Mouse (Mus musculus) bone marrow, adult 2 months (tissue): ENCODE results near the gene Tgds. TPM values are rescaled to one million over a fixed set of nuclear protein-coding genes. Genes with fewer than 3 reads are reported as not detected.
"Not testable (repeated sequence)": the region's sequence is repeated elsewhere in the genome, so short reads cannot be mapped to it uniquely, and the experiment has no call there.

Experiments used
- H3K27ac ChIP-seq: fragments of 200-500 bp; 2 replicates; pipeline ENCODE4 v1.5.1; 2012; ENCODE audit warnings: low read depth, mild to moderate bottlenecking, control low read depth, inconsistent platforms, low read length; ENCODE audit not compliant: control insufficient read depth, poor library complexity, insufficient read depth
- H3K4me1 ChIP-seq: fragments of 200-500 bp; 2 replicates; pipeline ENCODE4 v1.6.1; 2011; ENCODE audit warnings: low read length; ENCODE audit not compliant: control insufficient read depth, insufficient read depth
- H3K4me3 ChIP-seq: fragments of 200-500 bp; replicated peaks from 2 replicates; pipeline ENCODE3; 2011; ENCODE audit warnings: mild to moderate bottlenecking, low read depth, low read length, control low read depth; ENCODE audit not compliant: control insufficient read depth
- CTCF ChIP-seq: fragments of 200-500 bp; IDR thresholded peaks from 2 replicates; pipeline ENCODE4 v1.5.1; 2011; ENCODE audit warnings: low read length, control low read depth; ENCODE audit not compliant: control insufficient read depth, insufficient read depth
- POLR2A ChIP-seq: fragments of 200-500 bp; IDR thresholded peaks from 2 replicates; pipeline ENCODE4 v1.6.1; 2011; ENCODE audit warnings: low read depth, mild to moderate bottlenecking, control low read depth, low read length, borderline replicate concordance; ENCODE audit not compliant: control insufficient read depth
- WGBS: fragments of 180-500 bp; shearing (Covaris S2); methylation state at CpG from one replicate; pipeline ENCODE4 v1.1.7; 2018; 5-methylcytosine and 5-hydroxymethylcytosine counted together
- polyA plus RNA-seq: library from polyadenylated mRNA; stranded (reverse); fragments of >200 nt; gene quantifications from 2 replicates; pipeline ENCODE4 v1.2.4, GENCODE M21; 2011; ENCODE audit warnings: low replicate concordance; ENCODE audit not compliant: missing spikeins, insufficient read depth, insufficient read length

The Tgds gene
- polyA plus RNA-seq, 1 experiment = 6.7 TPM

- H3K4me1 ChIP-seq = no peaks in the 10 kb centered on the region
- WGBS = 87% methylated on average over 4 of the region's 4 CpGs
- TF ChIP-seq POLR2A = no peak
- no peak for TF ChIP-seq CTCF
Measured at GRCm38 (mm10) chr14:118168776-118169175, 36.2 kb upstream of the Tgds start.

GRCm38 (mm10) chr14:118162640-118163039, 30.1 kb upstream of the Tgds start:
- 89% methylated on average over 14 of the region's 14 CpGs for WGBS
- TF ChIP-seq CTCF (no peak), POLR2A (no peak)
- no peaks in the 10 kb centered on the region for H3K4me1 ChIP-seq
- H3K4me3 ChIP-seq = no peak overlapping the region
- H3K27ac ChIP-seq = no peak overlapping the region

More at GRCm38 (mm10) chr14:118168776-118169175, 36.2 kb upstream of the Tgds start:
- H3K4me3 ChIP-seq = no peak overlapping the region
- H3K27ac ChIP-seq = no peak overlapping the region

- H3K4me1 ChIP-seq = no peaks in the 10 kb centered on the region
- no peak overlapping the region for H3K27ac ChIP-seq
- no peak overlapping the region for H3K4me3 ChIP-seq
- WGBS = 74% methylated on average over 3 of the region's 3 CpGs
- TF ChIP-seq POLR2A = no peak
- TF ChIP-seq CTCF = no peak
Measured at GRCm38 (mm10) chr14:118161751-118162150, 29.2 kb upstream of the Tgds start.

GRCm38 (mm10) chr14:118157146-118157545, 24.6 kb upstream of the Tgds start:
- 33% methylated on average over 5 of the region's 5 CpGs for WGBS
- Histone ChIP-seq H3K4me1 (no peaks in the 10 kb centered on the region), H3K4me3 (no peak overlapping the region), H3K27ac (no peak overlapping the region)
- no peak for TF ChIP-seq POLR2A
- peak; percentile 96 for TF ChIP-seq CTCF

- whole genome bisulfite sequencing = 88% methylated on average over 10 of the region's 10 CpGs
- no peak for TF ChIP-seq CTCF
- no peak for TF ChIP-seq POLR2A
Measured at GRCm38 (mm10) chr14:118156740-118157139, 24.2 kb upstream of the Tgds start.

GRCm38 (mm10) chr14:118156056-118156455, 23.5 kb upstream of the Tgds start:
- not testable (repeated sequence) for H3K4me1 ChIP-seq
- WGBS = 88% methylated on average over 16 of the region's 16 CpGs

More at GRCm38 (mm10) chr14:118156740-118157139, 24.2 kb upstream of the Tgds start:
- no peak overlapping the region for H3K4me3 ChIP-seq
- H3K27ac ChIP-seq = no peak overlapping the region
- no peaks in the 10 kb centered on the region for H3K4me1 ChIP-seq

GRCm38 (mm10) chr14:118152294-118152651, 19.7 kb upstream of the Tgds start:
- H3K4me3 ChIP-seq = no peak overlapping the region
- WGBS = 91% methylated on average over 8 of the region's 8 CpGs
- no peak overlapping the region for H3K27ac ChIP-seq
- TF ChIP-seq POLR2A = no peak
- no peak for TF ChIP-seq CTCF
- no peaks in the 10 kb centered on the region for H3K4me1 ChIP-seq

More at GRCm38 (mm10) chr14:118156056-118156455, 23.5 kb upstream of the Tgds start:
- not testable (repeated sequence) for H3K27ac ChIP-seq, H3K4me3 ChIP-seq

- Histone ChIP-seq H3K4me1 (no peaks in the 10 kb centered on the region), H3K27ac (no peak overlapping the region), H3K4me3 (no peak overlapping the region)
- 84% methylated on average over 5 of the region's 5 CpGs for WGBS
- TF ChIP-seq CTCF = peak; percentile 25; the same call in 1 of the 2 replicates
- no peak for TF ChIP-seq POLR2A
Measured at GRCm38 (mm10) chr14:118151651-118152293, 19.2 kb upstream of the Tgds start.
